Mouse (Mus musculus): ENCODE results near the gene Sap18b. TPM values are rescaled to one million over a fixed set of nuclear protein-coding genes. Genes with fewer than 3 reads are reported as not detected.
"Not testable (repeated sequence)": the region's sequence is repeated elsewhere in the genome, so short reads cannot be mapped to it uniquely, and the experiment has no call there.

Gene Sap18b
- polyA plus RNA-seq, 1 experiment = 55.0 TPM

GRCm38 (mm10) chr8:95841436-95841835 is 16.3 kb downstream of the Sap18b start:
- Histone ChIP-seq H3K27me3 (replicated peaks) (peaks cover 38% of the 10 kb centered on the region), H3K9me3 (no peaks in the 10 kb centered on the region), H3K4me3 (replicated peaks) (no peak overlapping the region), H3K36me3 (replicated peaks; ENCODE audit: low read length) (peaks cover 19% of the 10 kb centered on the region), H3K4me1 (no peaks in the 10 kb centered on the region)
- TF ChIP-seq GATA1 (IDR thresholded peaks at IDR 0.05; ENCODE audit: borderline replicate concordance, low read length) = no peak
- TF ChIP-seq FLI1 (IDR thresholded peaks at IDR 0.05; ENCODE audit: low read length) = no peak

GRCm38 (mm10) chr8:95843968-95844367 is 18.8 kb downstream of the Sap18b start:
- no peak for TF ChIP-seq GATA1 (IDR thresholded peaks at IDR 0.05; ENCODE audit: borderline replicate concordance, low read length)
- no peak for TF ChIP-seq FLI1 (IDR thresholded peaks at IDR 0.05; ENCODE audit: low read length)
- Histone ChIP-seq H3K4me3 (replicated peaks) (no peak overlapping the region), H3K36me3 (replicated peaks; ENCODE audit: low read length) (peaks cover 23% of the 10 kb centered on the region), H3K27me3 (replicated peaks) (peaks cover 41% of the 10 kb centered on the region), H3K9me3 (no peaks in the 10 kb centered on the region), H3K4me1 (peaks cover 9% of the 10 kb centered on the region)

DNA sequence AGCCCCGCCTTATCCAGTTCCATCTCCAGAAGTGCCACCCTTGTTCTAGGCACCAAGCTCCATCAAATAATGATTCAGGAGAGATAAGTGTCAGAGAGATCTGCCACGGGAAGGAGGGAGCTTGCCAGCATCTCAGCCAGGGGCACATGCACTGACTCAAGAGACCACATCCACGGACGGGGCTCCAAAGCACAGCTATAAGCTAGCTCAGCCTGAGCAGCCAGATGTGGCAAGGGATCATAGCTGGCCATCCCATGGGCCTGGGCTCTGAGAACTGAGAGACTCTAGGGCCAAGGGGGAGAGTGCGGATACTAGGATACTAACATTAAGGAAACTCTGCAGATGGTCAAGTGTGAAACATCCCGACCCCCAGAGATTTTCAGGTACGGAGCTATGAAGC is 19.9 kb downstream of the Sap18b start:
- Histone ChIP-seq H3K36me3 (replicated peaks; ENCODE audit: low read length) (peaks cover 23% of the 10 kb centered on the region), H3K4me1 (peaks cover 9% of the 10 kb centered on the region), H3K4me3 (replicated peaks) (no peak overlapping the region), H3K9me3 (no peaks in the 10 kb centered on the region), H3K27me3 (replicated peaks) (peaks cover 44% of the 10 kb centered on the region)
- no peak for TF ChIP-seq FLI1 (IDR thresholded peaks at IDR 0.05; ENCODE audit: low read length)
- no peak for TF ChIP-seq GATA1 (IDR thresholded peaks at IDR 0.05; ENCODE audit: borderline replicate concordance, low read length)

DNA sequence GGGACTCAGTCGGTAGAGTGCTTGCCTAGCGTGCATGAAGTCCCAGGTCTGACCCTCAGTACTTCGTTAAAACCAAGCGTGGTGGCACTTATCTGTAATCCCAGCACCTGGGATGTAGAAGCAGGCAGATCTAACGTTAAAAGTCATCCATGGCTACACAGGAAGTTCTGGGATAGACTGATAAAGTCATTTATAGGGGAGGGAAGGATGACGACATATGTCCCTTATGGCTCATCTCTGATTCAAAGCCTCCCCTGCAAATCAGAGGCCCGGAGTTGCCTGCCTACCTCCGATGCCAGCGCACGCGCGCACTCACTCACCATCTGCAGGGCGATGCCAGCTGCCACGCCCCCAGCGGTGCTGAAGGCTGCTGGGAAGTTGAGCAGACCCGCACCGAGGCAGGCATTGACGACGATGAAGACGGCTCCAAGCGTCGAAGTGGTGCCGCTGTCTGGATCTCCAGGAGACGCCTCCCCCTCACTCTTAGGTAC is 23.0 kb downstream of the Sap18b start:
- no peak for TF ChIP-seq GATA1 (IDR thresholded peaks at IDR 0.05; ENCODE audit: borderline replicate concordance, low read length)
- TF ChIP-seq FLI1 (IDR thresholded peaks at IDR 0.05; ENCODE audit: low read length) = no peak
- no peak overlapping the region for H3K4me3 ChIP-seq (replicated peaks)
- no peaks in the 10 kb centered on the region for H3K9me3 ChIP-seq
- H3K36me3 ChIP-seq (replicated peaks; ENCODE audit: low read length) = peaks cover 16% of the 10 kb centered on the region
- peaks cover 50% of the 10 kb centered on the region for H3K27me3 ChIP-seq (replicated peaks)
- H3K4me1 ChIP-seq = peaks cover 21% of the 10 kb centered on the region

- Histone ChIP-seq H3K9me3 (no peaks in the 10 kb centered on the region), H3K4me1 (peaks cover 27% of the 10 kb centered on the region), H3K27me3 (replicated peaks) (peaks cover 46% of the 10 kb centered on the region), H3K4me3 (replicated peaks) (no peak overlapping the region), H3K36me3 (replicated peaks; ENCODE audit: low read length) (peaks cover 12% of the 10 kb centered on the region)
- TF ChIP-seq FLI1 (IDR thresholded peaks at IDR 0.05; ENCODE audit: low read length) (no peak), GATA1 (IDR thresholded peaks at IDR 0.05; ENCODE audit: borderline replicate concordance, low read length) (no peak)
Observed at GRCm38 (mm10) chr8:95848734-95849464, 23.8 kb downstream of the Sap18b start.

DNA sequence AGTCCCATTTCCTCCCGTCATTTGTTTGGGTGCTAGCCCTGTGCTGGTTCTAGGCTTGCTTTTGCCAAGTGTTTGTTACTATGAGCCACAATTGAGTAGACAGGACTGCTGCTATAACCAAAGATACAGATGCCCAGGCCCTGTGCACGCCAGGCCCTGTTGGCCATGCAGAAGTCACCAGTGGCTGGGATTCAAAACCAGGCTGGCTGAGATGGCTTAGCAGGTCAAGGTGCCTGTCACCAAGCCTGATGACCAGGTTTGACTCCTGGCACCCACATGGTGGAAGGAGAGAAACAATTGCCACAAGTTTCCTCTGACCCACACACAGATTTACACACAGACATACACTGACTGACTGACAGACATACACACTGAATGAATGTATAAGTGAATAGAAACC is 25.2 kb downstream of the Sap18b start:
- Histone ChIP-seq H3K27me3 (replicated peaks) (peaks cover 44% of the 10 kb centered on the region), H3K4me3 (replicated peaks) (no peak overlapping the region), H3K4me1 (peaks cover 27% of the 10 kb centered on the region), H3K36me3 (replicated peaks; ENCODE audit: low read length) (peaks cover 9% of the 10 kb centered on the region), H3K9me3 (no peaks in the 10 kb centered on the region)
- no peak for TF ChIP-seq GATA1 (IDR thresholded peaks at IDR 0.05; ENCODE audit: borderline replicate concordance, low read length)
- TF ChIP-seq FLI1 (IDR thresholded peaks at IDR 0.05; ENCODE audit: low read length) = no peak

DNA sequence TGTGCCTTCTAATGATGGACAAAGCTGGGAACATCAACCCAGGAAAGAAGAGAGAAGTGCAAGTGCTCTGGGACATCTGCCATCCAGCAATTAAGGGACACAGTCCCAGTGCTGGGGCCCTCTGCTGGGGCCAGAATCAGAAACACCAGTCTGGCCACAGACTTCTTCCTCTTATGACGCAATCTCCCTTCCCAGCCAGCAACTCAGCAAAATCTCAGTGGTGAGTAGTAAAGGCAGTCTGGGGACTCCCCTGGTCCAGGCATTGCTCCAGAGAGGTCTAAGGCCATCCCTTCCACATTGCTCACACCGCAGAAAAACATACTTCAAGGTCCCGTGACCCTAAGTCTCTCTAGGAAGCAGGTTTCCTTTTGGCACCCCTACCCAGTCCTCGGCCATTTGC is 27.1 kb downstream of the Sap18b start:
- peaks cover 38% of the 10 kb centered on the region for H3K27me3 ChIP-seq (replicated peaks)
- peak overlapping the region; percentile 93 for H3K4me3 ChIP-seq (replicated peaks)
- H3K36me3 ChIP-seq (replicated peaks; ENCODE audit: low read length) = peaks cover 4% of the 10 kb centered on the region
- H3K9me3 ChIP-seq = no peaks in the 10 kb centered on the region
- peaks cover 27% of the 10 kb centered on the region for H3K4me1 ChIP-seq
- no peak for TF ChIP-seq GATA1 (IDR thresholded peaks at IDR 0.05; ENCODE audit: borderline replicate concordance, low read length)

DNA sequence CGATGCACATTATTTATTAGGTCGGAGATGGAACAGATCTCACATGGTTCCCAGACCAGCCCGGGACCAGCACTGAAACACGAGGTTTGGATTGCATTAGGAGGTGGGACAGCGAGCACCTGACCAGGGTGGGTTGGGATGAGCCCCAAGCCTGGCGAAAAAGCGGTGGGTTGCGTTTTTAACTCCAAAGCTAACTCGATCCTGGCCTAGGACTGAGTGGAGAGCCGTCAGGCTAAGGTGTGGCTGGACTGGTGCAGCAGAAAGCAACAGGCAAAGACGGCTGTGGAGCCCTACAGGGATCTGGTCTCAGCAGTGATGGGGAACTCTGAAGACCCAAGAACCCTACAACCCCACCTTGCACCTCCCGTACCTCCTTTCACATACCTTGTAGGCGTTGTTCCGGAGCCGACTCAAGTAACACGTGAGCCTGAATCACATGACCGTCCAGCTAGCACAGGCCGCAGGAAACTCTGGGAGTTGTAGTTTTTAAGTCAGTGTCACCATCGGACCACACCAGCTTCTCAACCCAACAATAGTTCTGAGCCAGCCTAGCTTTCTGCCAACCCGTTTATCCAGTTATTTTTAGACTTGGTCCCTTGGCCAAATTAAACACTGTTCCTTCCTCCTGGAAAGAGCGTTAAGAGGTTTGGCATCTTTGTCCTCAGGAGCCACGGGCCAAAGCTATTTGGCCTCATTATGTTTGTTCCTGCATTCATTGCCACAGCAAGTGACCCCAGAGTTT is 28.1 kb downstream of the Sap18b start, which contains the start of gene Slc38a7:
Gene Slc38a7 (minus strand): TSS at position 438 of the 742 bp plus-strand sequence.
- Histone ChIP-seq H3K4me1 (peaks cover 23% of the 10 kb centered on the region), H3K9me3 (no peaks in the 10 kb centered on the region), H3K27me3 (replicated peaks) (peaks cover 36% of the 10 kb centered on the region), H3K36me3 (replicated peaks; ENCODE audit: low read length) (peaks cover 2% of the 10 kb centered on the region), H3K4me3 (replicated peaks) (peak within 1 kb of the TSS; percentile 93)
- no peak for TF ChIP-seq GATA1 (IDR thresholded peaks at IDR 0.05; ENCODE audit: borderline replicate concordance, low read length)
- TF ChIP-seq FLI1 (IDR thresholded peaks at IDR 0.05; ENCODE audit: low read length) = no peak

GRCm38 (mm10) chr8:95854174-95854573 is 29.0 kb downstream of the Sap18b start:
- TF ChIP-seq GATA1 (IDR thresholded peaks at IDR 0.05; ENCODE audit: borderline replicate concordance, low read length) (no peak), FLI1 (IDR thresholded peaks at IDR 0.05; ENCODE audit: low read length) (no peak)
- H3K4me3 ChIP-seq (replicated peaks) = no peak overlapping the region
- peaks cover 18% of the 10 kb centered on the region for H3K4me1 ChIP-seq
- no peaks in the 10 kb centered on the region for H3K36me3 ChIP-seq (replicated peaks; ENCODE audit: low read length)
- H3K9me3 ChIP-seq = no peaks in the 10 kb centered on the region
- H3K27me3 ChIP-seq (replicated peaks) = peaks cover 27% of the 10 kb centered on the region

- not testable (repeated sequence) for H3K27me3 ChIP-seq (replicated peaks); H3K9me3 ChIP-seq; H3K4me3 ChIP-seq (replicated peaks); H3K4me1 ChIP-seq
- peaks cover 44% of the 10 kb centered on the region for H3K36me3 ChIP-seq (replicated peaks; ENCODE audit: low read length)
Observed at GRCm38 (mm10) chr8:95863761-95864440, 38.8 kb downstream of the Sap18b start.

DNA sequence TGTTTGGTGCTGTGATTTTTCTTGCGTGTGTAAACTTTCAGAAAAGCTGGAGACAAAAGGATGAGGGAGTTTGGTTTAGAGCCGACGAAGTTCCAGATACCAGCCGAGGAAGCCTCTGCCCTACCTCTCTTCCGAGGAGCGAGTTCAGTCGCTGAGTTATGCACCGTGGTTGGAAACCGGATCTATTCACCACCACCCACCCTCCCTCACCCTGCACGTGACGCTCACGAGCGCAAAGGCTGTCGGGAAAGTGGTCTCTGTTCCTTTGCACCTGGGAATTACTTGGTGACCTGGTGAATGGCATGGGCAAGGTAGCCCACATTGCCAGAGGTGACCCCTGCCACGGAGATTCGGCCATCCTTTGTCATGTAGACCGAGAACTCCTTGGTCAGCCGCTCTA is 39.7 kb downstream of the Sap18b start:
- H3K27me3 ChIP-seq (replicated peaks); H3K4me3 ChIP-seq (replicated peaks); H3K4me1 ChIP-seq; H3K9me3 ChIP-seq: not testable (repeated sequence)
- H3K36me3 ChIP-seq (replicated peaks; ENCODE audit: low read length) = peaks cover 53% of the 10 kb centered on the region

All from megakaryocyte, embryonic 14.5 days (primary cell).